ENCODE assay signal across 21 mouse cellular contexts in genomic region chr4:63590538-63590937, GRCm38 (mm10). TPM values are rescaled to one million over a fixed set of nuclear protein-coding genes. Genes with fewer than 3 reads are reported as not detected.
"Had no signal": no experiment of that assay in that cellular context is flagged by ENCODE, and none has a peak within 500 bp of the region (broad histone marks: within the 10 kb centered on the region; RNA-seq: fewer than 3 reads in every experiment).

No protein-coding gene starts in this region.

- H3K9me3 ChIP-seq: limb, embryonic 13.5 days; liver, embryonic 15.5 days; midbrain, embryonic 13.5 days; neural tube, embryonic 12.5 days had no signal

- H3K9ac ChIP-seq: limb, embryonic 13.5 days; liver, embryonic 15.5 days; midbrain, embryonic 13.5 days; neural tube, embryonic 12.5 days had no signal

- H3K4me1 ChIP-seq: limb, embryonic 13.5 days; liver, embryonic 15.5 days; neural tube, embryonic 12.5 days had no signal

- H3K36me3 ChIP-seq: limb, embryonic 13.5 days; liver, embryonic 15.5 days; midbrain, embryonic 13.5 days; neural tube, embryonic 12.5 days had no signal

- ATAC-seq: lung, postnatal 0 days; midbrain, embryonic 13.5 days had no signal

- H3K27ac ChIP-seq: limb, embryonic 13.5 days; liver, embryonic 15.5 days; midbrain, embryonic 13.5 days; neural tube, embryonic 12.5 days had no signal

- H3K4me3 ChIP-seq: limb, embryonic 13.5 days; liver, embryonic 15.5 days; midbrain, embryonic 13.5 days; myocyte; neural tube, embryonic 12.5 days had no signal

- H3K27me3 ChIP-seq: limb, embryonic 13.5 days; liver, embryonic 15.5 days; midbrain, embryonic 13.5 days; neural tube, embryonic 12.5 days had no signal

- DNase-seq: kidney, adult 18-20 months; kidney, postnatal 10 days; left cerebral cortex, postnatal 4 days; lung, adult 2 months; retina, postnatal 1 day; thymus, postnatal 36 days had no signal

- H3K4me2 ChIP-seq: limb, embryonic 13.5 days; liver, embryonic 11.5 days; liver, embryonic 15.5 days; midbrain, embryonic 13.5 days; neural tube, embryonic 12.5 days had no signal

RNA-seq across cellular contexts. Expression of gene Gm11213, which starts 14.5 kb away (rescaled TPM):
- total RNA-seq: layer of hippocampus, postnatal 25 days; left cerebral cortex, postnatal 4 days; megakaryocyte-erythroid progenitor cell, adult 5-6 weeks; neutrophil, adult 5-6 weeks had no signal
- polyA plus RNA-seq: kidney, embryonic 14.5 days; large intestine, adult 2 months; limb, embryonic 13.5 days; liver, embryonic 11.5 days; liver, embryonic 15.5 days; lung, adult 2 months; lung, postnatal 0 days; midbrain, embryonic 13.5 days; myocyte; neural tube, embryonic 12.5 days; spleen, adult 2 months; stomach, embryonic 16.5 days; thymus, postnatal 0 days had no signal

RNA-seq across cellular contexts. Expression of gene Tex48, which starts 31.7 kb away (rescaled TPM):
- total RNA-seq: layer of hippocampus, postnatal 25 days; left cerebral cortex, postnatal 4 days; megakaryocyte-erythroid progenitor cell, adult 5-6 weeks; neutrophil, adult 5-6 weeks had no signal
- polyA plus RNA-seq: kidney, embryonic 14.5 days; large intestine, adult 2 months; limb, embryonic 13.5 days; liver, embryonic 11.5 days; liver, embryonic 15.5 days; lung, adult 2 months; lung, postnatal 0 days; midbrain, embryonic 13.5 days; myocyte; neural tube, embryonic 12.5 days; spleen, adult 2 months; stomach, embryonic 16.5 days; thymus, postnatal 0 days had no signal
